Mouse (Mus musculus) hindbrain, embryonic 15.5 days (tissue): Measurements from ENCODE around the gene Hirip3. TPM values are rescaled to one million over a fixed set of nuclear protein-coding genes. Genes with fewer than 3 reads are reported as not detected.

Source experiments
- ATAC-seq: fragments of 200-750 bp; cut with Nextera tagmentation; 2 replicates; pipeline ENCODE4 v1.8.0; 2017; ENCODE audit warnings: low read depth, moderate number of reproducible peaks, moderate TSS enrichment; ENCODE audit not compliant: low FRiP score
- H3K27ac ChIP-seq: fragments of 300-500 bp; sonication (generic); replicated peaks from 2 replicates; pipeline ENCODE4 v1.5.1; 2015; ENCODE audit warnings: mild to moderate bottlenecking, inconsistent platforms
- H3K27me3 ChIP-seq: fragments of 300-500 bp; sonication (generic); 2 replicates; pipeline ENCODE4 v1.6.1; 2015; ENCODE audit warnings: control low read depth, inconsistent platforms
- H3K36me3 ChIP-seq: fragments of 300-500 bp; sonication (generic); 2 replicates; pipeline ENCODE4 v1.6.1; 2015; ENCODE audit warnings: control low read depth, inconsistent platforms
- H3K4me1 ChIP-seq: fragments of 300-500 bp; sonication (generic); replicated peaks from 2 replicates; pipeline ENCODE4 v1.6.1; 2015; ENCODE audit warnings: control low read depth, inconsistent platforms
- H3K4me2 ChIP-seq: fragments of 300-500 bp; sonication (generic); 2 replicates; pipeline ENCODE4 v1.6.1; 2015; ENCODE audit warnings: moderate library complexity, mild to moderate bottlenecking, inconsistent platforms
- H3K4me3 ChIP-seq: fragments of 300-500 bp; sonication (generic); 2 replicates; pipeline ENCODE4 v1.5.1; 2015; ENCODE audit warnings: mild to moderate bottlenecking, inconsistent platforms
- H3K9ac ChIP-seq: fragments of 300-500 bp; sonication (generic); 2 replicates; pipeline ENCODE4 v1.6.1; 2015; ENCODE audit warnings: inconsistent platforms
- H3K9me3 ChIP-seq: fragments of 300-500 bp; sonication (generic); 2 replicates; pipeline ENCODE4 v1.6.1; 2016; ENCODE audit warnings: control low read depth, inconsistent platforms
- WGBS: fragments of 180-500 bp; shearing (Covaris S2); methylation state at CpG from one replicate; pipeline ENCODE4 v1.1.7; 2015; 5-methylcytosine and 5-hydroxymethylcytosine counted together
- polyA plus RNA-seq: library from polyadenylated mRNA; unstranded; fragments of >200 nt; fragmentation: Nextera tagmentation; extraction: Ambion mirVana; gene quantifications from 2 replicates; pipeline ENCODE4 v1.2.1, GENCODE M21; 2015

Gene Hirip3
- polyA plus RNA-seq, 1 experiment from 2014 or later, result 22.6 TPM

- peak; percentile 79 for ATAC-seq
- Histone ChIP-seq H3K27me3 (no peaks in the 10 kb centered on the region), H3K4me2 (peak overlapping the region; percentile 61), H3K4me1 (peaks cover 20% of the 10 kb centered on the region), H3K36me3 (no peaks in the 10 kb centered on the region), H3K9ac (no peak overlapping the region), H3K9me3 (no peaks in the 10 kb centered on the region), H3K4me3 (peak overlapping the region; percentile 27), H3K27ac (0 out of 2 replicates have a peak overlapping the region, but pooled peaks have one; percentile 54)
- WGBS, result 2% methylated on average over 21 of the region's 21 CpGs
Observed at GRCm38 (mm10) chr7:126832036-126832598, 29.7 kb upstream of the Hirip3 start.

- no peak overlapping the region for H3K4me2 ChIP-seq
- no peak overlapping the region for H3K4me3 ChIP-seq
- no peak overlapping the region for H3K27ac ChIP-seq
- no peak overlapping the region for H3K9ac ChIP-seq
- H3K9me3 ChIP-seq, result no peaks in the 10 kb centered on the region
- 100% methylated on average over 1 of the region's 1 CpGs for WGBS
- no peaks in the 10 kb centered on the region for H3K36me3 ChIP-seq
- peaks cover 16% of the 10 kb centered on the region for H3K4me1 ChIP-seq
- H3K27me3 ChIP-seq, result no peaks in the 10 kb centered on the region
- ATAC-seq, result no peak
Observed at GRCm38 (mm10) chr7:126833294-126833693, 28.5 kb upstream of the Hirip3 start.

GRCm38 (mm10) chr7:126843276-126843675 lies 18.5 kb upstream of the Hirip3 start:
- 81% methylated on average over 9 of the region's 9 CpGs for WGBS
- Histone ChIP-seq H3K4me2 (no peak overlapping the region), H3K27ac (no peak overlapping the region), H3K27me3 (no peaks in the 10 kb centered on the region), H3K36me3 (no peaks in the 10 kb centered on the region), H3K9me3 (no peaks in the 10 kb centered on the region), H3K4me1 (peaks cover 11% of the 10 kb centered on the region), H3K4me3 (no peak overlapping the region), H3K9ac (no peak overlapping the region)
- no peak for ATAC-seq

- peaks cover 10% of the 10 kb centered on the region for H3K27me3 ChIP-seq
- no peak overlapping the region for H3K27ac ChIP-seq
- ATAC-seq, result no peak
- H3K9ac ChIP-seq, result no peak overlapping the region
- no peaks in the 10 kb centered on the region for H3K9me3 ChIP-seq
- no peak overlapping the region for H3K4me3 ChIP-seq
- no peaks in the 10 kb centered on the region for H3K36me3 ChIP-seq
- 29% methylated on average over 2 of the region's 2 CpGs for WGBS
- peaks cover 24% of the 10 kb centered on the region for H3K4me1 ChIP-seq
- H3K4me2 ChIP-seq, result no peak overlapping the region
Observed at GRCm38 (mm10) chr7:126845516-126845915, 16.3 kb upstream of the Hirip3 start.

- WGBS, result 16% methylated on average over 4 of the region's 4 CpGs
- Histone ChIP-seq H3K36me3 (peaks cover 3% of the 10 kb centered on the region; the same call in 1 of the 2 replicates), H3K9ac (peak within 1 kb of the TSS; percentile 64), H3K4me3 (peak within 1 kb of the TSS; percentile 55), H3K4me1 (peaks cover 24% of the 10 kb centered on the region), H3K27ac (peak within 1 kb of the TSS; percentile 30; the same call in 1 of the 2 replicates), H3K4me2 (peak within 1 kb of the TSS; percentile 95), H3K27me3 (peaks cover 10% of the 10 kb centered on the region), H3K9me3 (no peaks in the 10 kb centered on the region)
- ATAC-seq, result no peak
Observed at GRCm38 (mm10) chr7:126847116-126847420, 14.7 kb upstream of the Hirip3 start, which contains the start of gene Doc2a. TSS of gene Doc2a (plus strand) at chr7:126847416.

GRCm38 (mm10) chr7:126847421-126848398 lies 14.1 kb upstream of the Hirip3 start:
- H3K27me3 ChIP-seq, result peaks cover 10% of the 10 kb centered on the region
- peaks cover 9% of the 10 kb centered on the region for H3K36me3 ChIP-seq
- peak overlapping the region; percentile 64 for H3K9ac ChIP-seq
- peak; percentile 47 for ATAC-seq
- under 1% methylated on average over 54 of the region's 74 CpGs for WGBS
- peak overlapping the region; percentile 55 for H3K4me3 ChIP-seq
- peak overlapping the region; percentile 30; the same call in 1 of the 2 replicates for H3K27ac ChIP-seq
- H3K9me3 ChIP-seq, result no peaks in the 10 kb centered on the region
- H3K4me2 ChIP-seq, result peak overlapping the region; percentile 95
- peaks cover 24% of the 10 kb centered on the region for H3K4me1 ChIP-seq

GRCm38 (mm10) chr7:126848794-126849193 lies 13.0 kb upstream of the Hirip3 start:
- H3K4me1 ChIP-seq, result peaks cover 24% of the 10 kb centered on the region
- peak overlapping the region; percentile 64 for H3K9ac ChIP-seq
- H3K27me3 ChIP-seq, result peaks cover 10% of the 10 kb centered on the region
- 15% methylated on average over 10 of the region's 10 CpGs for WGBS
- peak overlapping the region; percentile 55 for H3K4me3 ChIP-seq
- no peaks in the 10 kb centered on the region for H3K9me3 ChIP-seq
- peak; percentile 40; the same call in 1 of the 2 replicates for ATAC-seq
- H3K4me2 ChIP-seq, result peak overlapping the region; percentile 95
- H3K27ac ChIP-seq, result 0 out of 2 replicates have a peak overlapping the region, but pooled peaks have one; percentile 30
- peaks cover 20% of the 10 kb centered on the region for H3K36me3 ChIP-seq

- ATAC-seq, result no peak
- Histone ChIP-seq H3K9ac (no peak overlapping the region), H3K4me1 (peaks cover 24% of the 10 kb centered on the region), H3K4me3 (no peak overlapping the region), H3K9me3 (no peaks in the 10 kb centered on the region), H3K4me2 (no peak overlapping the region), H3K36me3 (peaks cover 29% of the 10 kb centered on the region), H3K27ac (no peak overlapping the region), H3K27me3 (peaks cover 10% of the 10 kb centered on the region)
- 86% methylated on average over 6 of the region's 6 CpGs for WGBS
Observed at GRCm38 (mm10) chr7:126850161-126850560, 11.6 kb upstream of the Hirip3 start.

- no peak for ATAC-seq
- no peak overlapping the region for H3K9ac ChIP-seq
- H3K36me3 ChIP-seq, result peaks cover 29% of the 10 kb centered on the region
- no peak overlapping the region for H3K4me2 ChIP-seq
- H3K9me3 ChIP-seq, result no peaks in the 10 kb centered on the region
- no peak overlapping the region for H3K27ac ChIP-seq
- no peak overlapping the region for H3K4me3 ChIP-seq
- H3K27me3 ChIP-seq, result peaks cover 10% of the 10 kb centered on the region
- H3K4me1 ChIP-seq, result peaks cover 24% of the 10 kb centered on the region
- WGBS, result 45% methylated on average over 12 of the region's 12 CpGs
Observed at GRCm38 (mm10) chr7:126851192-126851591, 10.6 kb upstream of the Hirip3 start.

GRCm38 (mm10) chr7:126853454-126853853 lies 8.3 kb upstream of the Hirip3 start:
- no peaks in the 10 kb centered on the region for H3K9me3 ChIP-seq
- 87% methylated on average over 5 of the region's 5 CpGs for WGBS
- H3K27ac ChIP-seq, result no peak overlapping the region
- H3K9ac ChIP-seq, result no peak overlapping the region
- H3K4me1 ChIP-seq, result peaks cover 11% of the 10 kb centered on the region
- no peak overlapping the region for H3K4me2 ChIP-seq
- peaks cover 39% of the 10 kb centered on the region for H3K36me3 ChIP-seq
- no peak overlapping the region for H3K4me3 ChIP-seq
- no peak for ATAC-seq
- peaks cover 10% of the 10 kb centered on the region for H3K27me3 ChIP-seq

- Histone ChIP-seq H3K4me3 (no peak overlapping the region), H3K4me1 (peaks cover 1% of the 10 kb centered on the region), H3K9ac (no peak overlapping the region), H3K27me3 (no peaks in the 10 kb centered on the region), H3K36me3 (peaks cover 42% of the 10 kb centered on the region), H3K27ac (no peak overlapping the region), H3K9me3 (no peaks in the 10 kb centered on the region), H3K4me2 (no peak overlapping the region)
- no peak for ATAC-seq
- 86% methylated on average over 3 of the region's 3 CpGs for WGBS
Observed at GRCm38 (mm10) chr7:126855641-126856040, 6.1 kb upstream of the Hirip3 start.
